Mouse (Mus musculus) kidney, embryonic 14.5 days (tissue): ENCODE measurements at regions not wholly inside any gene's neighbourhood (a gene's known extent, or its start where the extent isn't known, plus 50 kb on each side); places are given as distances from the start of the nearest gene placed in this dataset.
"Not testable (repeated sequence)": the region's sequence is repeated elsewhere in the genome, so short reads cannot be mapped to it uniquely, and the experiment has no call there.

ENCODE experiments used
- ATAC-seq: fragments of 200-750 bp; cut with Nextera tagmentation; 2 replicates; pipeline ENCODE4 v1.8.0; 2017; ENCODE audit warnings: moderate number of reproducible peaks, mild to moderate bottlenecking, moderate TSS enrichment, moderate library complexity; ENCODE audit not compliant: low FRiP score, low TSS enrichment
- H3K27ac ChIP-seq: fragments of 300-500 bp; sonication (generic); 2 replicates; pipeline ENCODE4 v1.5.1; 2014; ENCODE audit warnings: low read depth, mild to moderate bottlenecking, low read length, moderate library complexity, mixed read lengths
- H3K27me3 ChIP-seq: fragments of 300-500 bp; sonication (generic); 2 replicates; pipeline ENCODE4 v1.6.1; 2014; ENCODE audit warnings: mild to moderate bottlenecking, low read length; ENCODE audit not compliant: control insufficient read depth, insufficient read depth
- H3K36me3 ChIP-seq: fragments of 300-500 bp; sonication (generic); 2 replicates; pipeline ENCODE4 v1.6.1; 2014; ENCODE audit warnings: low read length, mixed read lengths; ENCODE audit not compliant: control insufficient read depth, insufficient read depth
- H3K4me1 ChIP-seq: fragments of 300-500 bp; sonication (generic); 2 replicates; pipeline ENCODE4 v1.6.1; 2014; ENCODE audit warnings: low read length, mixed read lengths; ENCODE audit not compliant: control insufficient read depth, insufficient read depth
- H3K4me2 ChIP-seq: fragments of 300-500 bp; sonication (generic); replicated peaks from 2 replicates; pipeline ENCODE4 v1.6.1; 2014; ENCODE audit warnings: low read depth, mild to moderate bottlenecking, low read length
- H3K4me3 ChIP-seq: fragments of 300-500 bp; sonication (generic); 2 replicates; pipeline ENCODE4 v1.5.1; 2014; ENCODE audit warnings: mild to moderate bottlenecking, low read length
- H3K9ac ChIP-seq: fragments of 300-500 bp; sonication (generic); 2 replicates; pipeline ENCODE4 v1.6.1; 2014; ENCODE audit warnings: low read depth, mild to moderate bottlenecking, low read length, moderate library complexity
- H3K9me3 ChIP-seq: fragments of 300-500 bp; sonication (generic); 2 replicates; pipeline ENCODE4 v1.6.1; 2016; ENCODE audit warnings: low read length; ENCODE audit not compliant: control insufficient read depth
- WGBS: fragments of 180-500 bp; shearing (Covaris S2); extraction: QIAGEN DNeasy Blood & Tissue Kit; methylation state at CpG from one replicate; pipeline ENCODE4 v1.1.7; 2014; 5-methylcytosine and 5-hydroxymethylcytosine counted together

DNA sequence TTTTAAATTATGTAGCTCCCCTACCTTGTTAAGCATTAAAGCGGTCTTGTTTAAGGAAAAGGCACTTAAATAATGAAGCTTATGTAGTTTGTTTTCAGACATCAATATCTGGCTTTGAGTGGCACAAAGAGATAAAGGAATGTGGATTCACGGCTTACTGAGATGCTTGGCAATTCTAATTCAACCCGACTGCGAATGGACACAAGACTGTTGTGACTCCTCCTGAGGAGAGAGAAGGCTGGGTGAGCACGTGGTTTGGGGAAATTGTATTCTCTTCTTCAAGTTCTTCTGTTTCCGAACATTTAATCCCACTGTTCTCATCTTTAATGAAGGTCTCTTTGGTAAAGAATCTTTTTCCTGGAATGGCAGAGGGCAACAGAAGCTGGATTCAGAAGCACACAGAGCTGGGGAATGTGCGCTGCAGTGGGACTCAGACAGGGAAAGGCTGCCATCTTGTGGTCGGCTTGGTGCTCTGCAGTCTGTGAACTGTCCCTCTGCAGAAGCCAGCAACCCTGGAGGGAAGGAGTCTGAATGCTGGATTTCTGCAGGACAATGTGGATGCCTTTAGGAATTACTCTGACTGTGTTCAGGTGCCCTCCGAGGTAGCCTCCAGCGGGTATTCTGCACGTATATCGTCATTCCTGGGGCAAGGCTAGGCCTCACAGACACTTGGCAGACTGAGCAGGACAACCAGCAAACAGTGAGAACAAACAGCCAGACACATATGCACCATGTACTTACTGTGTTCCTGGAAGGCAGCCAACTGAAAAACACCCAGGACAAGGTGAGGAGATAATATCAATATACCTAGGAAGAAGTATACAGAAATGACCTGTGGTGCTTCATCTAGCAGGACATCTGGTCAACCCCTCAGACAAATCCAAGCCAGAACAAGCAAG is 54.0 kb upstream of the Pax1 start:
- Histone ChIP-seq H3K4me3 (no peak overlapping the region), H3K9me3 (no peaks in the 10 kb centered on the region), H3K9ac (no peak overlapping the region), H3K4me1 (no peaks in the 10 kb centered on the region), H3K27me3 (0 out of 2 replicates have a peak, but pooled peaks cover 2% of the 10 kb centered on the region), H3K27ac (no peak overlapping the region), H3K36me3 (no peaks in the 10 kb centered on the region), H3K4me2 (no peak overlapping the region)
- WGBS: 23% methylated on average over 12 of the region's 12 CpGs
- peak; percentile 90 for ATAC-seq

GRCm38 (mm10) chr2:147306728-147307127 is 55.0 kb upstream of the Pax1 start:
- Histone ChIP-seq H3K4me1 (no peaks in the 10 kb centered on the region), H3K4me3 (no peak overlapping the region), H3K4me2 (no peak overlapping the region), H3K27ac (no peak overlapping the region), H3K9me3 (no peaks in the 10 kb centered on the region), H3K27me3 (0 out of 2 replicates have a peak, but pooled peaks cover 2% of the 10 kb centered on the region), H3K36me3 (no peaks in the 10 kb centered on the region), H3K9ac (no peak overlapping the region)
- 64% methylated on average over 6 of the region's 6 CpGs for WGBS
- no peak for ATAC-seq

GRCm38 (mm10) chr2:147305262-147305661 is 56.5 kb upstream of the Pax1 start:
- Histone ChIP-seq H3K4me3 (no peak overlapping the region), H3K9me3 (no peaks in the 10 kb centered on the region), H3K4me2 (no peak overlapping the region), H3K9ac (no peak overlapping the region), H3K27ac (no peak overlapping the region), H3K36me3 (no peaks in the 10 kb centered on the region), H3K4me1 (no peaks in the 10 kb centered on the region), H3K27me3 (0 out of 2 replicates have a peak, but pooled peaks cover 2% of the 10 kb centered on the region)
- no peak for ATAC-seq
- 38% methylated on average over 5 of the region's 5 CpGs for WGBS

GRCm38 (mm10) chr2:147300503-147300902 is 61.2 kb upstream of the Pax1 start:
- Histone ChIP-seq H3K9ac (no peak overlapping the region), H3K4me3 (no peak overlapping the region), H3K36me3 (no peaks in the 10 kb centered on the region), H3K9me3 (no peaks in the 10 kb centered on the region), H3K4me2 (no peak overlapping the region), H3K27me3 (0 out of 2 replicates have a peak, but pooled peaks cover 2% of the 10 kb centered on the region), H3K27ac (no peak overlapping the region), H3K4me1 (no peaks in the 10 kb centered on the region)
- 100% methylated on average over 1 of the region's 1 CpGs for WGBS
- no peak for ATAC-seq

DNA sequence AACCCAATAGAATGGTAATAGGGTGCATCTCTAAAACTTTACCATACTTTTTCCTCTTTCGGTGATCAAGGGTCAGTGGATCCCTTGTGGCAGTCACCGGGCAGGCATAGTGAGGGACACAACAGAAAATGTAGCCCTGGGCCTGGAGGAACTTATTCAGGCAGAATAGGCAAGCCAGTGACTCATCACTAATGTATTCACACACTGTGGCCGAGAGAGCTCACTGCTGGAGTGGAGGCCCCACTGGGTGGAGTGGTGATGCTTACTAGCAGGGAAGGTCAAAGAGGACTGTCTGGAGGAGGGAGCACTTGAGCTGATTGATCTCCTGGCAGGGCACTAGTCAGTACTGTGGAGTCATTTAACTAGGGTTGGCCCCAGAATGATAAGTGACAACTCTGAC is 62.4 kb upstream of the Pax1 start:
- no peaks in the 10 kb centered on the region for H3K4me1 ChIP-seq
- WGBS: 67% methylated on average over 3 of the region's 3 CpGs
- no peak overlapping the region for H3K27ac ChIP-seq

DNA sequence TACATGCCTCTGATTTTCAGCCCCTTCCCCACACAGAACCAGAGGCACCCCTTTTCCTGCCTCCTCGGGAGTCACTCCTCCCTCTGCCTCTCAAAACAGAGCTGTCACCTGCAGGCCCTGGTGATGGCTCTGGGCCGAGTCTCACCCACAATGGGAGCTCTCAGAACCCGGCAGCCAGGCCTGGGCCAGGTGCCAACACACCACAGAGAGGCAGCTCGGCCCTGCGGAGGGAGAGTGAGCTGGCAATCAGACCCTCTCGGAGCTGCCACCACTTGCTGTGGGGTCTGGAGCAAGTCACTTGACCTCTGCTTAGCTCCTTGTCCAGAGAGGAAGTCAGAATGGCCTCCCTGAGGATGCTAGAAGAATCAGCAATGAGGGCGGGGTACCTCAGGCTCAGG is 63.2 kb upstream of the Pax1 start:
- Histone ChIP-seq H3K27me3 (0 out of 2 replicates have a peak, but pooled peaks cover 2% of the 10 kb centered on the region), H3K9me3 (no peaks in the 10 kb centered on the region), H3K4me1 (no peaks in the 10 kb centered on the region), H3K27ac (no peak overlapping the region), H3K9ac (no peak overlapping the region), H3K4me2 (no peak overlapping the region), H3K4me3 (no peak overlapping the region), H3K36me3 (no peaks in the 10 kb centered on the region)
- 50% methylated on average over 7 of the region's 7 CpGs for WGBS
- ATAC-seq: peak; percentile 32; the same call in 1 of the 2 replicates

More for the DNA sequence above, 62.4 kb upstream of the Pax1 start:
- no peak overlapping the region for H3K9ac ChIP-seq
- H3K9me3 ChIP-seq: no peaks in the 10 kb centered on the region
- no peak overlapping the region for H3K4me3 ChIP-seq
- no peaks in the 10 kb centered on the region for H3K36me3 ChIP-seq
- ATAC-seq: no peak
- H3K4me2 ChIP-seq: no peak overlapping the region
- 0 out of 2 replicates have a peak, but pooled peaks cover 2% of the 10 kb centered on the region for H3K27me3 ChIP-seq

DNA sequence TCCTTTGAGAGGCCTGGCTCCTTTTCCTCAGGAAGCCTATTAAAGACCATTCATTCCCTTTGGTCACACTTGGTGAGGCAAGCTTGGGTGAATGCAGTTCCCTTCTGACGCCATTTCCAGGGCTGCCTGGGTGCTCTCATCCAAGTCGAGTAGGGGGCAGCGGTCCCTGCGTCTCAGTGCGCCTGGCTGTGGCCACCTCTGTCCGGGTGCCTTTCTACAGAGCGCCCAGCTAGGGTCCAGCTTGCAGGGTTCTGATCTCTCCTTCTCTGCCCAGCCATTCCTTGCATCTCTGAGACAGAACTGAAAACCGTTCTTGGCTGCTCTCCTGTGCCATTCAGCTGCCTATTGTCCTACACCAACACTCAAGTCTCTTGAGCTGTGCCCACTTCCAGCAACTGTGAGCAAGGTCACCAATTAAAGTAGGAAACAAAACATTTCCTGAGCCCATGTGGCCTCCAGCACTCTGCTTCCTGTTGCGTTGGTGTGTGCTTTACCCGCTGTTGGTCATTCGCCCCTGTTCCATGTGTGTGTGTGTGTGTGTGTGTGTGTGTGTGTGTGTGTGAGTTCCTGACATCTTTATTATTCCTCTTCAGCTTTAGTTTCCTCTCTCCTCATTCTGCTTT is 63.7 kb upstream of the Pax1 start:
- 82% methylated on average over 11 of the region's 11 CpGs for WGBS
- Histone ChIP-seq H3K36me3 (no peaks in the 10 kb centered on the region), H3K9me3 (no peaks in the 10 kb centered on the region), H3K4me3 (no peak overlapping the region), H3K27me3 (0 out of 2 replicates have a peak, but pooled peaks cover under 1% of the 10 kb centered on the region), H3K9ac (no peak overlapping the region), H3K4me1 (no peaks in the 10 kb centered on the region), H3K4me2 (no peak overlapping the region), H3K27ac (no peak overlapping the region)
- ATAC-seq: peak; percentile 16; the same call in 1 of the 2 replicates

DNA sequence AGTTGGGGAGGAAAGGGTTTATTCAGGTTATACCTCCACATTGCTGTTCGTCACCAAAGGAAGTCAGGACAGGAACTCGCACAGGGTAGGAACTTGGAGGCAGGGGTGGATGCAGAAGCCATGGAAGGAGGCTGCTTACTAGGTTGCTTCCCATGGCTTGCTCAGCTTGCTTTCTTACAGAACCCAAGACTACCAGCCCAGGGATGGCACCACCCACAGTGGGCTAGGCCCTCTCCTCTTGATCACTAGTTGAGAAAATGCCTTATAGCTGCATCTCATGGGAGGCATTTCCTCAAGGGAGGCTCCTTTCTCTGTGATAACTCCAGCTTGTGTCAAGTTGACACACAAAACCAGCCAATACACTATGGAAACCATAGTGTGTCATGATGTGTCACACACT is 66.8 kb upstream of the Pax1 start:
- not testable (repeated sequence) for ATAC-seq, H3K36me3 ChIP-seq, H3K9me3 ChIP-seq, H3K4me1 ChIP-seq, H3K27me3 ChIP-seq, H3K4me3 ChIP-seq, H3K27ac ChIP-seq, H3K9ac ChIP-seq, H3K4me2 ChIP-seq
- 82% methylated on average over 2 of the region's 2 CpGs for WGBS

- H3K27me3 ChIP-seq: no peaks in the 10 kb centered on the region
- H3K9ac ChIP-seq: no peak overlapping the region
- H3K4me2 ChIP-seq: no peak overlapping the region
- no peaks in the 10 kb centered on the region for H3K36me3 ChIP-seq
- H3K4me1 ChIP-seq: no peaks in the 10 kb centered on the region
- 61% methylated on average over 3 of the region's 3 CpGs for WGBS
- no peak overlapping the region for H3K4me3 ChIP-seq
- H3K9me3 ChIP-seq: no peaks in the 10 kb centered on the region
- no peak overlapping the region for H3K27ac ChIP-seq
- ATAC-seq: no peak
Measured at GRCm38 (mm10) chr2:147293294-147293688, 68.4 kb upstream of the Pax1 start.
